Mouse (Mus musculus) hindbrain, embryonic 11.5 days (tissue): ENCODE measurements at regions not wholly inside any gene's neighbourhood (a gene's known extent, or its start where the extent isn't known, plus 50 kb on each side); places are given as distances from the start of the nearest gene placed in this dataset.

Experiments used
- ATAC-seq: fragments of 200-750 bp; cut with Nextera tagmentation; 2 replicates; pipeline ENCODE4 v1.8.0; 2017; ENCODE audit warnings: mild to moderate bottlenecking, moderate TSS enrichment, moderate library complexity; ENCODE audit not compliant: low FRiP score
- DNase-seq: peaks from one replicate; pipeline ENCODE4 v3.0.0-alpha.2; 2015; ENCODE audit warnings: low spot score
- H3K27ac ChIP-seq: fragments of 300-500 bp; sonication (generic); 2 replicates; pipeline ENCODE4 v1.5.1; 2014; ENCODE audit warnings: mild to moderate bottlenecking, low read depth, low read length
- H3K27me3 ChIP-seq: fragments of 300-500 bp; sonication (generic); 2 replicates; pipeline ENCODE4 v1.6.1; 2014; ENCODE audit warnings: mild to moderate bottlenecking, low read length, moderate library complexity, mixed read lengths; ENCODE audit not compliant: control insufficient read depth, insufficient read depth
- H3K36me3 ChIP-seq: fragments of 300-500 bp; sonication (generic); 2 replicates; pipeline ENCODE4 v1.6.1; 2014; ENCODE audit warnings: mild to moderate bottlenecking, low read length, moderate library complexity, mixed read lengths; ENCODE audit not compliant: control insufficient read depth, insufficient read depth
- H3K4me1 ChIP-seq: fragments of 300-500 bp; sonication (generic); replicated peaks from 2 replicates; pipeline ENCODE4 v1.6.1; 2014; ENCODE audit warnings: low read length, mixed read lengths; ENCODE audit not compliant: control insufficient read depth, insufficient read depth
- H3K4me2 ChIP-seq: fragments of 300-500 bp; sonication (generic); replicated peaks from 2 replicates; pipeline ENCODE4 v1.6.1; 2014; ENCODE audit warnings: mild to moderate bottlenecking, low read depth, low read length
- H3K4me3 ChIP-seq: fragments of 300-500 bp; sonication (generic); 2 replicates; pipeline ENCODE4 v1.5.1; 2014; ENCODE audit warnings: low read depth, low read length
- H3K9ac ChIP-seq: fragments of 300-500 bp; sonication (generic); 2 replicates; pipeline ENCODE4 v1.6.1; 2014; ENCODE audit warnings: low read depth, low read length
- H3K9me3 ChIP-seq: fragments of 300-500 bp; sonication (generic); 2 replicates; pipeline ENCODE4 v1.6.1; 2016; ENCODE audit warnings: low read length; ENCODE audit not compliant: control insufficient read depth
- WGBS: fragments of 180-500 bp; shearing (Covaris S2); extraction: QIAGEN DNeasy Blood & Tissue Kit; methylation state at CpG from one replicate; pipeline ENCODE4 v1.1.7; 2014; 5-methylcytosine and 5-hydroxymethylcytosine counted together

- no peaks in the 10 kb centered on the region for H3K9me3 ChIP-seq
- WGBS, result 36% methylated on average over 1 of the region's 1 CpGs
- no peaks in the 10 kb centered on the region for H3K4me1 ChIP-seq
- DNase-seq (peak; percentile 10), ATAC-seq (no peak)
- no peaks in the 10 kb centered on the region for H3K27me3 ChIP-seq
- H3K27ac ChIP-seq, result no peak overlapping the region
- H3K4me2 ChIP-seq, result no peak overlapping the region
- H3K9ac ChIP-seq, result no peak overlapping the region
- H3K36me3 ChIP-seq, result no peaks in the 10 kb centered on the region
- H3K4me3 ChIP-seq, result no peak overlapping the region
Measured at GRCm38 (mm10) chr12:48223298-48223697, 1159.2 kb upstream of the Foxg1 start.

GRCm38 (mm10) chr12:48221976-48222800 is 1160.3 kb upstream of the Foxg1 start:
- Histone ChIP-seq H3K4me2 (no peak overlapping the region), H3K27me3 (no peaks in the 10 kb centered on the region), H3K4me3 (no peak overlapping the region), H3K36me3 (no peaks in the 10 kb centered on the region), H3K9me3 (no peaks in the 10 kb centered on the region), H3K4me1 (no peaks in the 10 kb centered on the region), H3K9ac (no peak overlapping the region), H3K27ac (no peak overlapping the region)
- peak; percentile 80 for DNase-seq
- 42% methylated on average over 3 of the region's 3 CpGs for whole genome bisulfite sequencing
- ATAC-seq, result peak; percentile 93

- H3K9me3 ChIP-seq, result no peaks in the 10 kb centered on the region
- ATAC-seq (no peak), DNase-seq (no peak)
- no peak overlapping the region for H3K4me2 ChIP-seq
- no peak overlapping the region for H3K27ac ChIP-seq
- no peak overlapping the region for H3K4me3 ChIP-seq
- no peaks in the 10 kb centered on the region for H3K36me3 ChIP-seq
- no peaks in the 10 kb centered on the region for H3K4me1 ChIP-seq
- no peak overlapping the region for H3K9ac ChIP-seq
- no peaks in the 10 kb centered on the region for H3K27me3 ChIP-seq
- WGBS, result 59% methylated on average over 1 of the region's 1 CpGs
Measured at GRCm38 (mm10) chr12:48181831-48182230, 1200.6 kb upstream of the Foxg1 start.

GRCm38 (mm10) chr12:48173926-48174601 is 1208.4 kb upstream of the Foxg1 start:
- Histone ChIP-seq H3K4me3 (no peak overlapping the region), H3K27ac (no peak overlapping the region), H3K4me1 (no peaks in the 10 kb centered on the region), H3K4me2 (no peak overlapping the region), H3K27me3 (no peaks in the 10 kb centered on the region), H3K36me3 (no peaks in the 10 kb centered on the region), H3K9ac (no peak overlapping the region), H3K9me3 (no peaks in the 10 kb centered on the region)
- no peak for DNase-seq
- peak; percentile 65 for ATAC-seq
- 54% methylated on average over 6 of the region's 6 CpGs for WGBS

GRCm38 (mm10) chr12:48146117-48146516 is 1236.3 kb upstream of the Foxg1 start:
- ATAC-seq (no peak), DNase-seq (peak; percentile 10)
- Histone ChIP-seq H3K4me3 (no peak overlapping the region), H3K4me1 (no peaks in the 10 kb centered on the region), H3K27ac (no peak overlapping the region), H3K36me3 (no peaks in the 10 kb centered on the region), H3K4me2 (no peak overlapping the region), H3K9me3 (no peaks in the 10 kb centered on the region), H3K9ac (no peak overlapping the region), H3K27me3 (no peaks in the 10 kb centered on the region)

GRCm38 (mm10) chr12:48122996-48123395 is 1259.5 kb upstream of the Foxg1 start:
- Histone ChIP-seq H3K27ac (no peak overlapping the region), H3K4me2 (no peak overlapping the region), H3K9ac (no peak overlapping the region), H3K9me3 (no peaks in the 10 kb centered on the region), H3K4me3 (no peak overlapping the region), H3K27me3 (no peaks in the 10 kb centered on the region), H3K4me1 (no peaks in the 10 kb centered on the region), H3K36me3 (no peaks in the 10 kb centered on the region)
- ATAC-seq (no peak), DNase-seq (no peak)
- WGBS, result 89% methylated on average over 4 of the region's 4 CpGs

- WGBS, result 69% methylated on average over 3 of the region's 3 CpGs
- Histone ChIP-seq H3K4me1 (no peaks in the 10 kb centered on the region), H3K4me3 (no peak overlapping the region), H3K36me3 (no peaks in the 10 kb centered on the region), H3K4me2 (no peak overlapping the region), H3K27me3 (no peaks in the 10 kb centered on the region), H3K9ac (no peak overlapping the region), H3K9me3 (no peaks in the 10 kb centered on the region), H3K27ac (no peak overlapping the region)
- ATAC-seq, result peak; percentile 89
- DNase-seq, result peak; percentile 26
Measured at GRCm38 (mm10) chr12:48099727-48100126, 1281.0 kb upstream of the Nova1 start.

- no peak overlapping the region for H3K9ac ChIP-seq
- no peaks in the 10 kb centered on the region for H3K27me3 ChIP-seq
- H3K4me3 ChIP-seq, result no peak overlapping the region
- no peaks in the 10 kb centered on the region for H3K36me3 ChIP-seq
- no peak overlapping the region for H3K4me2 ChIP-seq
- WGBS, result 88% methylated on average over 5 of the region's 5 CpGs
- DNase-seq, result no peak
- no peaks in the 10 kb centered on the region for H3K9me3 ChIP-seq
- no peak for ATAC-seq
- no peaks in the 10 kb centered on the region for H3K4me1 ChIP-seq
- H3K27ac ChIP-seq, result no peak overlapping the region
Measured at GRCm38 (mm10) chr12:48086988-48087387, 1268.3 kb upstream of the Nova1 start.

GRCm38 (mm10) chr12:48083377-48083776 is 1264.6 kb upstream of the Nova1 start:
- WGBS, result 91% methylated on average over 3 of the region's 3 CpGs
- Histone ChIP-seq H3K4me3 (no peak overlapping the region), H3K9me3 (no peaks in the 10 kb centered on the region), H3K36me3 (no peaks in the 10 kb centered on the region), H3K27me3 (no peaks in the 10 kb centered on the region), H3K27ac (no peak overlapping the region), H3K9ac (no peak overlapping the region), H3K4me2 (no peak overlapping the region), H3K4me1 (no peaks in the 10 kb centered on the region)
- ATAC-seq (no peak), DNase-seq (no peak)
